Mouse (Mus musculus): ENCODE data around the gene Ppp1r14d.

Gene Ppp1r14d

DNA sequence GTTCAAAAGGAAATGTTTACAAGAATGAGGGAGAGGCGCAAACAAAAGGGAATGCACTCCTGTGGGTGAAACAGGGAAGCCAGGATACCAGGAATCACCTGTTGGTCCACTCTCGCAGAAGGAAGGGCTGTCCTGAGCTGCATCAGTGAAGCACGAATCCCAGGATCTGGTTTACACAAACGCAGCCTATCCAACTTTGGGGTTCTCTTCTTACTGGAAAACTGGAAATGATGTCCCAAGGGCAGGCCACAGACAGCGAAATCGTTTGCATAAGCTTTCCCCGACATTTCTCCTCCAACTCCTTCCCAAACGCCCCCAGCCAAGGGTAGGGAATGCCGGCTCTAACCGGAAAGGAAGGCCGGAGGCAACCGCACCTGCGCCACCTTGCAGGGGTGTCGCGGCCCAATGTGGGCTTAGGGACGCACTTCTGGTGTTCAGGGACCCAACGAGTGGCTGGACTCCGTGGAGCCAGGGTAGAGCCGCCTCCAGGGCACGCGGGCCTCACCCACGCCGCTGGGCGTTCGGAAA lies 7.0 kb upstream of the Ppp1r14d start:
- DNase-seq (ENCODE audit: low spot score), result no peak

DNA sequence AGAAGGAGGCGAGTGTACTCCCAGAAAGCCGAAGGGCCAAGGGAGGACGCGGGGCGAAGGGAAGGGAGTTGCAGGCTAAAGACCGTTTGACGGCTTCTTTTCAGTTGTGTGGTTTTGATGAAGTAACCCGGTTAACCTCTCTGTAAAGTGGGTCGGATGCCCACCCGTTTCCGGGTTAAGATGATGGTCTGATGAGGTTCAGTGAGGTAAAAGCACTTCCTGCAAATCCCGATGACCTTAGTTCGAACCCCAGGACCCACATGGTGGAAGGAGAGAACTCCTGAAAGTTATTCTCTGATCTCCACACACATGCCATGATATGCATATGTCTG lies 20.6 kb downstream of the Ppp1r14d start:
- no peak for DNase-seq (ENCODE audit: low spot score)

DNA sequence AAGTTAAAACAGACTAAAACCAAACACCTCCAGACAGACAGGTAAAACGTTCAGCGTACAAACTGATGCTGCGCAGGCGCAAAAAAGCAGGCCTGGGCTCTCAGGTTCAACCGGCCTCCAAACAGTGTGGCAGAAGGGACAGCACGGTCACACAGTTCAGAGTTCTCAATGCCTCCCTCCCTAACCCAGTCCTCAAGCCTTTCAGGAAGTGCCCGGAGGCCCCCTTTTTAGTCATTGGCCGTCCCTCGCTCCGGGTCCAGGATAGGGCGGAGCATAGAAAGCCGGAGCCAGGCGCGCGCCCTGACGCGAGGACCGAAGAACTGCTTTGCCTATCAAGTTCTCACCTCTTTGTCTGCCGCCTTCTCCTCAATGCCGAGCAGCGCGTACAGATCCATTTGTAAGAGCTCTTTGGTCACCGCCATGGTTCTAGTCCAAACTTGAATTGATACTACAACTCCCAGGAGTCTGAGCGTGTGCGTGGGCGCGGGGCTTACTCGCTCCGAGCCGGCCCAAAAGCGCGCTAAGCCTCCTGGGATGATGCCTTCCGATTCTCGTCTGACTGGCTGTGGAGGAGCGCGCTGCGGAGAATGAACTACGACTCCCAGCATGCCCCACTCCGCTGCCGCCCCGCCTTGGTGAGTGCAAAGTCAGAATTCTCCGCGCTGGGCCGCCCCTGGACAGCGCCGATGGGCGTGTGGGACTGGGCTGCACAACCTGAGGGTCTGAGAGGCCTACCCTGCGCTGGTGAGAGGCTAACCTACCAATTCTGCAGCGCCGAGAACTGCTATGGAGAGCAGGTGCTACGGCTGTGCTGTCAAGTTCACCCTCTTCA lies 21.1 kb downstream of the Ppp1r14d start, which contains the start of the genes Zfyve19 and Dnajc17:
Gene Zfyve19 (plus strand): TSS at position 274 of the 832 bp plus-strand sequence.
Gene Dnajc17 (minus strand): TSS at position 452 of the 832 bp plus-strand sequence.
- DNase-seq (ENCODE audit: low spot score), result peak; percentile 93

DNA sequence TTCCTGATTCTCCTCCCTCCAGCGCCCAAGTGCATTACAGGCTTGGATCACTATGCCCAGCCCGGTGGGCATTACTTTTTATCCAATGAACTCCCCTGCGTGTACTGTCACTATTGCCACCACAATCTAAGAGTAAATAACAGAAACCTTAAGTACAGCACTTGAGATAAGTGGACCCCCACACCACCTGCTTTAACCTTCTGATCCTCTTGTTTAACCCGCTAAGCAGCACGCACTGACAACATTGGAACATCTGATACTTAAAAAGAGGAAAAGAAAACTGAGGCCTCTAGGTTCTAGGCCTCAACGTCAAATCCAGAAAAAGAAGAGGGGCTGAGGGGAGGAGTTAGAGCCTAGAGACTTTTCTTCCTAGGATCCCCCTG lies 21.8 kb downstream of the Ppp1r14d start:
- DNase-seq (ENCODE audit: low spot score), result no peak

DNA sequence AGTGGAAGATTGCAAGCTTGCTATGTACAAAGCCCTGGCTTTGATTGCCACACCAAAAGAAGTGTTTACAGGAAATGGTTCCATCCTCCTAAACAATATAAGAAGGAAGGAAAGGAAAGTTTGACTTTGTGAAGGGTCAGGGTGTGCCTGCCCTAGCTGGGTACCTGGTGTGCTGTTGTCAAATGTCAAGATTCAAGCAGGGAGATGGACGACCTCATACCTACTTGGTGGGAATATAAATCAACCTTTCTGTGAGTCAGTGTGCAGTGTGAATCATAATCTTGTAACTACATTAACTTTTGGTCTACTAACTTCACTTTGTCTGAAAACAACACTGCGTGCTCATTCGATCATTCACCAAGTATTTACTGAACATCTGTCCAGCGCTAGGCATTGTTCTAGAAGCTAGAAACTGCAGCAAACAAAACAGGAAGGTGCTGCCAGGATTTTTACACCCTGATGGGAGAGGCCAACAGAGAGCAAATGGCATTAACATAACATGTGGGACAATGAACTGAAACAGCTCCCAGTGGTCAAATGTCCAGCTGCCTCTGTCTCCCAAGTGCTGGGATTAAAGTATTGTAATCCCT lies 25.7 kb downstream of the Ppp1r14d start:
- DNase-seq (ENCODE audit: low spot score), result no peak

DNA sequence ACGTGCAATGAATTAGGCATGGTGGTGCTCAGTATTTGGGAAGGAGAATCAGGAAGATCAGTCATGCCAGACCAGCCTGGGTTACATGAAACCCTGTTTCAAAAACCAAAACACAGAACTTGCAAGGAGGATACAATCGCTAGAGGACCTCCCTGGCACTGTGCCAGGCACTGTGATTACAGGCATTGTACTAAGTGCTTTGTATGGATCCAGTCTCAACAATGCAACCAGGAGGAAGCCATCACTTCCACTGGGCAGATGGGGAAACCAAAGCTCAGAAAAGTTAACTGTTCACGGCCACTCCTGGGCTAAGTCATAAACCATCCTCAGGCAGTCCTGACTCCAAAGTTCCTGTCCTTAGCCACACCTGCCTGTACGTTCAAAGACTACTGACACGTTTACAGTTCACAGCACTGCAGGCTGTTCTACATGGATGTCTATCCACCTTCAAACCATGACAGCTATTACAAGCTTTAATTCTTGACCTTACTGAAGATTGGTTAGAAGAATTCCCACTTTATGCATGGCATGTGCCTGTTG lies 26.7 kb downstream of the Ppp1r14d start:
- DNase-seq (ENCODE audit: low spot score), result peak; percentile 24

DNA sequence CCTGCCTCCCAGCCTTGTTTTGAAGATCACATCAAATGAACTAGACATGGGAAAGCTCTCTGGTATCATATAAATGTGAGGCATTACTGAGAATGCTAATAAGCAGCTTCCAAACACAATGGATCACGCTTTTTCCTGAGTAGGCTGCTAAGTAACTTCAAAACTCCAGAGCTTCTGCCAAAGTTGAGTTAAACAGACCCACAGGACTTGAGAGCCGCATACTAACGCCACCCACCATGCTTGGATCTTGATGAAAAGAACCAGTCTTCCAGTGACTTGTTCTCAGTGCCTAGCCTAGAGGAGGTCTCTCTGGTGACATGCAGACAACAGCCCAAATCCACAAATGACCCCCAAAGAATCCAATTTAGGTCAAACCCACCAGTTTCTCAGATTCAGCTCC lies 30.8 kb downstream of the Ppp1r14d start:
- no peak for DNase-seq (ENCODE audit: low spot score)

DNA sequence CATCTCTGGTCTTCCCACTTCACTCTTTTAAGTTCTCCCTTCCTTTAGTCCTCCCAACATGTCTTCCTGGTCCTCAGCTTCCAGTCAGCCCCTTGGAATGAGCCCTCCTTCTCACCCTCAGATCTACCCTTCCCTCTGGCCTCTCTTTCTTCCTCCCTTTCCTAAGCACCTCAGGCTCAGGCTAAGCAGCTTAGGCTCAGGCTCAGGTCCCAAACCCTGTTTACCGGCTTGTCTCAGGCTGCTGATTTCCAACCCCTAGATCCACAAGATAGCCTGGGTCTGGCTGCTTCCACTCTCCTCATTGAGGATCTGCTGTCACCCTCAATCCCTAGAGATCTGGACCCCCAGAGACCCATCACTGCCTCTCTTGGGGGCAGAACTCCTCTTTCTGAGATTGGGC lies 31.7 kb downstream of the Ppp1r14d start:
- no peak for DNase-seq (ENCODE audit: low spot score)

DNA sequence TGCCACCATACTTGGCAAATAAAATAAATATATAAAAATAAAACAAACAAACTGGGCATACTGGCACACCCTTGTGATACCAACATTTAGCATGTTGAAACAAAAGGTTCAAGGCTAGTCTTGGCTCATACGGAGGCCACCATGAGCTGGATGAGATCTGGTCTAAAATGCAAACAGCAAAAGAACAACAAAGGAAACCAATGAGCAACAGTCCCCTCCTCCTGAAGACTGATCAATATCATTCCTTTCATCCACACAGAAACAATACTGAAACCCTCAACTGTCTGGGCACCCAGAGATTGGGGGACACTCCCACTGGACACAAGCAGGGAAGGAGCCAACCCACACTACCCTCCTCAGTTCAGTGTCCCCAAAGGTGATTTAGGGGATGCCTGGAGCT lies 32.2 kb downstream of the Ppp1r14d start:
- no peak for DNase-seq (ENCODE audit: low spot score)

DNA sequence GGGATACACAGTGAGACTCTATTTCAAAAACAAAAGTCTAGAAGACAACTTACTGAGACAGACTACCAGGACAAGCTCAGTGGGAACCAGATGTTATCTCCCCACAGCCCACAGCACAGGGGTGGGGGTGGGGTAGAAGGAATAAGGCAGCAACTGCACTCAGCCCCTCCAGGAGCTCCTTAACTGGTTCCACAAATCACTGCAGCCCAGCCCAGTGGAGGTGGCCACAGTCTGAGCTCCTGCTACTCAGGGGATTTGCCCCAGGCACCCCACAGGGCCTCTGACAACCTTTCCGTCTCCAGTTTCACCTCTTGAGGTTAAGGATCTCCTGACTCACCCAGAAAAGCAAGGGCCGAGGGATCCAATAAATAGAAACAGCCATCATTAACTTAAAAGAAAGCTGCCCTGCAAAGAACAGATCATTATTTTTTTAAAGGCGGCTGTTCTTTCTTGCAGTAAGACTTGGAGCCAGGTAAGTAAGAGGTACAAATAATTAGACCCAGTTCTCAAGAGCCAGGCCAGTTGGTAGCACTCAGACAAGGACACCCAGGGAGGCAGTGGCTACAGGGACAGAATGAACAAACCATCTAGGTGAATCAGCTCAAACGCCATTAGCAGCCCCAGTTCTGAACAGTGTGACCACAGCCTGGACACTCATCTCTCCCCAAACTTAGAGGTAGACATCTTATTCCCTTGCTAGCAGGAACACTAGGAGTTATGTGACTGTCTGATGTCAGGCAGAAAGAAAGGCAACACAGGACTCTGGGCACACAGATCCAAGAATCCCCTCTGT lies 33.2 kb downstream of the Ppp1r14d start:
- DNase-seq (ENCODE audit: low spot score), result no peak

DNA sequence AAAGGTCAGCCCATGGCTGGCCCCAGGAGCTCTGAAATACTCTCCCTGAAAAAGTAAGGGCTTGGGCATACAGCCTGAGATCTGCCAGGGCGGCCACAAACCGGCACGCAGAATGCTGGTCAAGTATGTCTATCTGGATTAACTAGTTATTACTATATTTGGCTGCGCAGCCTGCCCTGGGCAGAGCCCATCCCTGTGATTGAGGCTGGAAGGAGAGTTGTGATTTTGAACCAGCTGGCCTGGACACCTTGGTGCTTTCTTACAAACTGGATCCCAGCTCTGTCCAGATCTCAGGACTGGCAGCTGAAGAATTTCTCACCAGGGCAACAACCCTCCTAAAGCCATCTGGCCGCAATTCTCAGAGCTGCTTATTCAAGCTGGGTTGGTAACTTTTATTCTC lies 35.6 kb downstream of the Ppp1r14d start:
- DNase-seq (ENCODE audit: low spot score), result no peak

DNA sequence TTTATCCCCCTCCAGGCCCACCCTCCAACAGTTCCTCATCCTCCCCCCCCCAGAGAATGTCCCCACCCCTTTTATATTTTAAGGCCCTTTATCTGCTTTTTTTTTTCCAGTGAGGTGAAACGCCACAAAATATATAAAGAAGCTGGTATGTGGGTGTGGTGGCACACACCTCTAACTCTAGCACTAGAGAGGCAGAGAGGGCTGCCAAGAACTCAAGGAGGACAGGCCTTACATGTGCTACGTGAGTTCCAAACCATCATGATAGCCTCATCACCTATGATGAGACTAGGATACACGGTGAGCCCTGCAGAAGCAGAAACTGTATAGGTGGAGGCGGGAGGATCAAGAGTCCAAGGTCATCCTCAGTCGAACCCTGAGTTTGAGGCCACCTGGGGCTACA lies 38.7 kb downstream of the Ppp1r14d start:
- DNase-seq (ENCODE audit: low spot score), result no peak

DNA sequence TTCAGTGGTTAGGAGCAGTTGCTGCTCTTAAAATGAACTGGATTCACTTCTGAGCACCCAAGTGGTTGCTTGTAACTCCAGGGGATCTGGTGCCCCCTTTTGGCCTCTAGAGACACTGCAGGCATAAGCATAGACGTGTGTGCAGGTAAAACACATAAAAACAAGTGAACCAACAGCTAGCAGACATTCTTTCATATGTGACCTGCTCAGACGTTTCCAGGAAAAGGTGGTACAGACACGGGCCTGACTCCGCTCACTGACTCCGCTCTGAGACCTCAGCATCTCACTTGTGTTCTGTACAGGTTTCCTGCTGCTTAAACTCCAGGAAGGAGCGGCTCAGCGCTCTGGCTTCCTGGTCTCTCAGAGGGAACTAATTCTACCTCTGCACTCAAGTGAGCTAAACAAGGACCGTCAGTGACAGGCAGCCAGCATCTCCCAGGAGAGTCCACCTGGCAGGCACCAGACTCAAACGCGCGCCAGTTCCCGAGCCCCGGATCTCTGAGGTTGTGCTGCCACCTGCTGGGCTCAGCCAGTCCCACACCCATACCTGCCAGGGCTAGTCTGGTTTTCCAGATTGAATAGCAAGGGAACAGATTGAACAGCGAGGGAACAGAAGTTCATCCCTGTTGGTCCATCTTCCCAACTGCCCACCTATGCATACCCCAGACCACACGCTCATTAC lies 40.5 kb downstream of the Ppp1r14d start:
- DNase-seq (ENCODE audit: low spot score), result peak; percentile 82

DNA sequence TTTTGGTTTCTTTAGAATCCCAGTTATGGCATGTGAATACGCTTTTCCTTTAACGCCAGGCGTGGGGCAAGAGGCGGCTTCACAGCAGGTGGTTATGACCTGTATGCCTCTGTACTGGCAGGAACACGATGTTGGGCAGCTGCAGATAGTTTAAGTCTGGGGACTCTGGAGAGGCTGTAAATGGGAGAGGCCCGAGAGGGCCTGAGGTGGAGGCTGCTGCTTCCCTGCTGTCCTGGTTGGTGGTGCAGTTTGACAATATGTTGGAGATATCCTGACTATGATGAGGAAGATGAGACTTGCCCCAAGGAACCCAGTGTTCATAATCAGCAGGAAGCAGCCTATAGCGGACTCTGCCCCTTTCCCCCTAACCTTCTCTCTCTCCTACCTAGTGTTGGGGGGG lies 46.8 kb downstream of the Ppp1r14d start:
- no peak for DNase-seq (ENCODE audit: low spot score)

DNA sequence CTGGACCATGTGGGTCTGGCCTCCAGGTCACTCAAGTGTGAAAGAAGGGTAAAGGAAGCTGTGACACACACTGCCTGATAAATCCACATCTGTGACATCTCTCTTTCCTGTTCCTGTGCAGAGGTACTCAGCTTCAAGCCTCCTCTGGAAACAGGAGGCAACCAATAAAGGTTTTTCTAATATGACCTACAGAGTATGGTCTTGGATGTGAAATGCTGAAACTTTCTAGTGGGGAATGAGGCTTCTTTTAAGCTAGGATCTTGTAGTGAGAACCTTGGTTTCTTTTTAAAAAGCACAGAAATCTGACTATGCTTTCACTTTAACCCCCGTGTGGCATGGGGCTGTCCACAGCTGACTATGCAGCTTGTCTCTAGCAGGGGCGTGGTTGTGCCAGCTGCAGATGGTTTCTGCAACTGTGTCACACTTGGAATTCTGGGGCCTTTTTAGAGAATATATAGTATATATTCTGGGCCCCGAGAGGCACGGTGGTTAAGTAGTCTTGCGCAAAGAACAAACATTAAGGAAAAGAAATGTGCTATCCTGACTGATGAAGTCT lies 52.2 kb downstream of the Ppp1r14d start:
- DNase-seq (ENCODE audit: low spot score), result no peak

DNA sequence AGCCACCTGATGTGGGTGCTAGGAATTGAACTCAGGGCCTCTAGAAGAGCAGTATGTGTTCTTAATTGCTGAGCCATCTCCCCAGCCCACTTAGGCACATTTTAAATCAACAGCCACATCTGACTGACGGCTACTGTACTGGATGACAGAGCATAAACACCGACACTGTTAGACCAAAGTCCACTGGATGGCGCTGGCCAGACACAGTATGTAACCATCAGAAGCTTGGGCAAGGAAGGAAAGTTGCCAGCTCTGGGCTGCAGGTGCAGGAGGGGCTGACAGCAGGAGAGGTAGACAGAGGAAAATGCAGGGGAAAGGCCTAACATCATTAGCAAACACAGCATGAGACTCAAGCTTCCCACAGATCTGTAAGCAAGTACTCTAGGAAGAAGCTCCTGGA lies 52.9 kb downstream of the Ppp1r14d start:
- no peak for DNase-seq (ENCODE audit: low spot score)

DNA sequence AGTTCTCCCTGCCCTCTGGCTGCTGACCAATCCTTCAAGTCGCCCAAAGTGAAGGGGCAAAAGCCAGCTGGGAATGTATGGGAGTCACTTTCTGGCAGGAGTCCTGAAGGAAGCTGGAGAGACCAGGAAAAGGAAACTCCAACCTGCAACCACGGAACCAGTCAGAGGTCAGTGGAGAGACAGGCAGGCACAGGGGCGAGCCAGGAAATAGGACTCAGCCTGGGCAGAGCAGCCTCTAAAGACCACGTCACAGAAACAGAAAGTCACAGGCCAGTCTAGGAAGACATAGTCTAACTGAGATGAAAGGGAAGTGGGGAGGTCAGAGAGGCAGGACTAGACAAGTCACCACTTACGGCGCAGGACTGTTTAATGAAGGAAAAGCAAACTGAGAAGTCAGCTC lies 54.1 kb downstream of the Ppp1r14d start:
- no peak for DNase-seq (ENCODE audit: low spot score)

DNA sequence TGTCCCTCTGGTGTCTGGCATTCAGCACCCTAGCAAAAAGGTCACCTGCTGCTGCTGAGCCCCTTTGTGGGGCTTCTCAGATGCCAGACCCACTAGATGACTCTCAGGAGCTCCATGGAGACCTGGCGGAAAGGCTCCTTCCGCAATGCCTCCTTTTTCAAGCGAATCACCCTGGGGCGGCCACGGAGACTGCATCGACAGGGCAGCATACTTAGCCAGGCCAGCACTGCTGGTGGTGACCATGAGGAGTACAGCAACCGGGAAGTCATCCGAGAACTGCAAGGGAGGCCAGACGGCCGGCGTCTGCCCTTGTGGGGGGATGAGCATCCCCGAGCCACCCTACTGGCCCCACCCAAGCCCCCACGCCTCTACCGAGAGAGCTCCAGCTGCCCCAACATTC lies 54.8 kb downstream of the Ppp1r14d start:
- DNase-seq (ENCODE audit: low spot score), result no peak

DNA sequence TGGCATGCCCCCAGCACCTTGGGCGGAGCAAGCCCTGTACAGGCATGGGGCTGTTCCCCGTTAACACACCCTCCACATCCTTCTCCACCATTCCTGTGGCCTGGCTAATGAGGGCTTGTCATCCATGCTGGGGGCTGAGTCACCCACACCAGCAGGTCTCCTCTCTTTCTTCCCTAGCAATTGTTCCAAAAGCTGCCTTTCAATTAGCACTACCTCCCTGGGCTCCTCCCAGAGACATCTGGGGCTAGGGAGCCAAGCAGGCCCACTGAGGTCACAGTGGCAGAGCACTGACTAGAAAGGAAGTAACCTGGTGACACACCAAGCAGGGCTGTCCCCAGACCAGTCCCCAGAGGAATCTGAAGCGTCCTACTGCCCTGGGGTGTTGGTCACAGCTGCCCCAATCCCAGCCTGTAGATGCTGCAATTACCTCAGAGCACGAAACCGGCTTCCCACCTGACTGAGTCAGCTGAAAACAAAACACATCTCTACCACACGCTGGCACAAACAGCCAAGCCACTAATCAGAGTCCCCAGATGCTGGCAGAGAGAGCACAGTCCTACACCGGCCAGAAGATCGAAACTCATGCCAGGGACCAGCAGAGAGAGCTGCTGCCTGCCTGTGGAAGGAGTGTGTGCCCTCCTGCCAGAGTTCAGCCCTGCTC lies 55.6 kb downstream of the Ppp1r14d start, which contains the start of gene Gm14137:
Gene Gm14137 (plus strand): TSS at position 519 of the 661 bp plus-strand sequence.
- no peak for DNase-seq (ENCODE audit: low spot score)

DNA sequence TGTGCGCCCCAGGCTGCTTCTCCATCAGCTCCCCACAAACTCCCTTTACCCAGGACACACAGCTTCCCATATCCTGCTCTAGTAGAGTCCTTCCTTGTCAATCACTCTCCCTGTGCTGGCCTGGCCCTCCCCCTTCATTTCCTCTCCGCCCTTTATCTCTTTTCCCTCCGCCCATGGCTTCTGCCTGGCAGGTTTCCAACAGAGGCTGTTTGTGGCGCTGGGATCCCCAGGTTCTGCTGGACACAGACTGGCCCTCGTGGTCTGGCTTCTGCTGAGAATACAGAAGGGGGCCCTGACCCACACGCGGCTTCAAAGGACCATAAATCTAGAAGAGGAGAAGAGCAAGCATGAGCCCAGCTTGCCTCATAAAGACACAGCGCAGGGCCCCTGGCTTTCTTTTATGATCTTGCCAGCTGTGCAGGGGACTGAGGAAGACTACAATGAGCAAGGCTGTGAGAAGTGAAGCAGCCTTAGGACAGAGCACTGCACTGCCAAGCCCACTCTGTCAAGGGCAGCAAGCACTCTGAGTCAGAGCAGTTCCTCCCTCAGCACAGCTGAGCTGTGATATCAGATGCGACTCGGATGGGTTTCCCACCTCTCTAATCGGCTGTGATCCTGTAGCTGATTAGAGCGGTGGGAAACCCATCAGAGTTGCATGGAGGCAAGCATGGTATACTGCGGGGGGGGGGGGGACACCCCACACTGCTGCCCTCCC lies 56.7 kb downstream of the Ppp1r14d start:
- DNase-seq (ENCODE audit: low spot score), result peak; percentile 61
